In the genomic region with DNA sequence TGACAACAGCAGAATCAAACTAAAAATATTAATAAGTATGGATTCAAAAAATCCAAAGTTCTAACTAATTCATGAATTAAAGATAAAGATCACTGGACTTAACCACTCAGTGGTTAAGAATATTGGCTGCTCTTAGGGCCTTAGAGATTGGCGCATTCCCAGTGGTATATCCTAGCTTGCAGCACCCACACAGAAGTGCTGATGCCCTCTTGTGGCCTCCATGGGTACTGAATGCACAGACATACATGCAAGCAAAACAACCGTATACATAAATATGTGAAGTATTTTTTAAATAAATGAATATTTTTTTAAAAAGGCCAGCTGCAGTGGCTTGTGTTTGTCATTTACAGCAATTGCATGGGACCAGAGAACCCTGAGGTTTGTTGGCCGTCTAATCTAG, we compare ENCODE assay signal across 8 mouse cellular contexts. TPM values are rescaled to one million over a fixed set of nuclear protein-coding genes. Genes with fewer than 3 reads are reported as not detected.
DNase-seq lines count a peak whose midpoint lies in the region; ATAC-seq and TF ChIP-seq lines count a peak whose summit lies in the region.

No protein-coding gene starts in this region.

- H3K27me3 ChIP-seq in kidney, adult 2 months (replicated peaks; ENCODE audit: control insufficient read depth, insufficient read depth, low read length) = no peaks in the 10 kb centered on the region
- H3K27me3 ChIP-seq in kidney, embryonic 14.5 days (ENCODE audit: control insufficient read depth, insufficient read depth, low read length) = no peaks in the 10 kb centered on the region
- no peaks in the 10 kb centered on the region for H3K27me3 ChIP-seq in embryonic facial prominence, embryonic 11.5 days (ENCODE audit: control insufficient read depth, insufficient read depth, low read length)
- H3K27me3 ChIP-seq in limb, embryonic 10.5 days (ENCODE audit: low read depth, poor library complexity, severe bottlenecking) = no peaks in the 10 kb centered on the region

- no peaks in the 10 kb centered on the region; the same call in 1 of the 2 replicates for H3K36me3 ChIP-seq in kidney, adult 2 months (ENCODE audit: control insufficient read depth, insufficient read depth, low read length)
- peaks cover 4% of the 10 kb centered on the region; the same call in 1 of the 2 replicates for H3K36me3 ChIP-seq in kidney, embryonic 14.5 days (ENCODE audit: control insufficient read depth, insufficient read depth, low read length)
- no peaks in the 10 kb centered on the region for H3K36me3 ChIP-seq in embryonic facial prominence, embryonic 11.5 days (replicated peaks; ENCODE audit: control insufficient read depth, insufficient read depth, low read depth, low read length)
- H3K36me3 ChIP-seq in limb, embryonic 10.5 days = 0 out of 2 replicates have a peak, but pooled peaks cover 7% of the 10 kb centered on the region

- no peaks in the 10 kb centered on the region for H3K9me3 ChIP-seq in kidney, embryonic 14.5 days (ENCODE audit: control insufficient read depth, low read length)
- H3K9me3 ChIP-seq in embryonic facial prominence, embryonic 11.5 days (replicated peaks; ENCODE audit: control insufficient read depth, low read length) = no peaks in the 10 kb centered on the region
- no peaks in the 10 kb centered on the region for H3K9me3 ChIP-seq in limb, embryonic 10.5 days (replicated peaks)

- no peak overlapping the region for H3K4me3 ChIP-seq in kidney, adult 2 months (ENCODE audit: insufficient read depth, low read depth, low read length)
- H3K4me3 ChIP-seq in kidney, embryonic 14.5 days (ENCODE audit: low read length) = no peak overlapping the region
- H3K4me3 ChIP-seq in embryonic facial prominence, embryonic 11.5 days (ENCODE audit: low read depth, low read length) = no peak overlapping the region
- no peak overlapping the region for H3K4me3 ChIP-seq in limb, embryonic 10.5 days

- no peak for ATAC-seq in kidney, embryonic 14.5 days (ENCODE audit: low FRiP score, low TSS enrichment)
- no peak for ATAC-seq in embryonic facial prominence, embryonic 11.5 days (replicated peaks; ENCODE audit: insufficient number of reproducible peaks, low FRiP score, low TSS enrichment, low read depth)

- no peaks in the 10 kb centered on the region for H3K4me1 ChIP-seq in kidney, adult 2 months (ENCODE audit: control insufficient read depth, insufficient read depth, low read length)
- no peaks in the 10 kb centered on the region for H3K4me1 ChIP-seq in kidney, embryonic 14.5 days (ENCODE audit: control insufficient read depth, insufficient read depth, low read length)
- no peaks in the 10 kb centered on the region for H3K4me1 ChIP-seq in embryonic facial prominence, embryonic 11.5 days (ENCODE audit: control insufficient read depth, insufficient read depth, low read length)
- no peaks in the 10 kb centered on the region for H3K4me1 ChIP-seq in limb, embryonic 10.5 days

- no peak for TF ChIP-seq POLR2A in kidney, adult 2 months (IDR thresholded peaks at IDR 0.05; ENCODE audit: low read depth, low read length)

- no peak overlapping the region for H3K27ac ChIP-seq in kidney, adult 2 months (ENCODE audit: insufficient read depth, low read depth, low read length)
- no peak overlapping the region for H3K27ac ChIP-seq in kidney, embryonic 14.5 days (ENCODE audit: low read depth, low read length)
- H3K27ac ChIP-seq in embryonic facial prominence, embryonic 11.5 days (replicated peaks; ENCODE audit: low read depth, low read length) = no peak overlapping the region
- H3K27ac ChIP-seq in limb, embryonic 10.5 days = no peak overlapping the region

- no peak overlapping the region for H3K9ac ChIP-seq in kidney, embryonic 14.5 days (ENCODE audit: low read depth, low read length)
- H3K9ac ChIP-seq in embryonic facial prominence, embryonic 11.5 days (replicated peaks; ENCODE audit: low read length) = no peak overlapping the region

- intact Hi-C loops in heart, postnatal 36 days (cut with DNase I) = loop anchor here (2.0 kb wide), 2 partner anchors 31 to 121 kb away; no protein-coding TSS in a partner anchor

- WGBS in kidney, adult 2 months = 51% methylated on average over 3 of the region's 3 CpGs
- WGBS in kidney, embryonic 14.5 days = 69% methylated on average over 3 of the region's 3 CpGs
- WGBS in embryonic facial prominence, embryonic 11.5 days = 68% methylated on average over 3 of the region's 3 CpGs
- whole genome bisulfite sequencing in limb, embryonic 10.5 days = 63% methylated on average over 3 of the region's 3 CpGs

- H3K4me2 ChIP-seq in kidney, embryonic 14.5 days (replicated peaks; ENCODE audit: low read depth, low read length) = no peak overlapping the region
- no peak overlapping the region for H3K4me2 ChIP-seq in embryonic facial prominence, embryonic 11.5 days (ENCODE audit: low read depth, low read length)

- peak; percentile 86 for TF ChIP-seq CTCF in kidney, adult 2 months (conservative IDR thresholded peaks at IDR 0.05; ENCODE audit: insufficient read depth, insufficient read length, low read depth, low read length)

- DNase-seq in kidney, adult 2 months = peak; percentile 79
- peak; percentile 79 to 82 for DNase-seq in adrenal gland, postnatal 36 days
- peak; percentile 83 for DNase-seq in embryonic facial prominence, embryonic 11.5 days (ENCODE audit: low spot score)
- DNase-seq in heart, postnatal 36 days = peak; percentile 71 to 83
- DNase-seq in limb, embryonic 10.5 days (ENCODE audit: low spot score) = peak; percentile 79
- peak; percentile 87 for DNase-seq in retina, embryonic 14.5 days (ENCODE audit: low spot score)
- DNase-seq in thymus, postnatal 25 days = peak; percentile 77

RNA-seq across cellular contexts. Expression of a gene that starts 48.0 kb away (rescaled TPM):
- polyA plus RNA-seq in kidney, adult 2 months (2012; rRNA removed) = not detected in 2 replicates
- polyA plus RNA-seq in kidney, embryonic 14.5 days (2014; fragmentation: Nextera tagmentation; extraction: Ambion mirVana) = not detected in 2 replicates
- total RNA-seq in adrenal gland, postnatal 36 days (2021) = not detected
- not detected in 2 replicates for polyA plus RNA-seq in embryonic facial prominence, embryonic 11.5 days (2014; fragmentation: Nextera tagmentation; extraction: Ambion mirVana)
- under 1 TPM; 0.14 to 0.22 TPM for total RNA-seq in heart, postnatal 36 days (2021)
- 0.06 TPM in 1 of 2 replicates, not detected in the other for polyA plus RNA-seq in limb, embryonic 10.5 days (2016; fragmentation: Nextera tagmentation; extraction: Ambion mirVana)

RNA-seq across cellular contexts. Expression of a gene that starts 57.3 kb away (rescaled TPM):
- 16.5 and 17.3 TPM in 2 replicates for polyA plus RNA-seq in kidney, adult 2 months (2012; rRNA removed)
- polyA plus RNA-seq in kidney, embryonic 14.5 days (2014; fragmentation: Nextera tagmentation; extraction: Ambion mirVana) = 41.4 and 71.6 TPM in 2 replicates
- total RNA-seq in adrenal gland, postnatal 36 days (2021) = 10 to 100 TPM; 24.9 to 30.3 TPM
- 77.2 and 80.5 TPM in 2 replicates for polyA plus RNA-seq in embryonic facial prominence, embryonic 11.5 days (2014; fragmentation: Nextera tagmentation; extraction: Ambion mirVana)
- 10 to 100 TPM; 15.9 to 16.0 TPM for total RNA-seq in heart, postnatal 36 days (2021)
- polyA plus RNA-seq in limb, embryonic 10.5 days (2016; fragmentation: Nextera tagmentation; extraction: Ambion mirVana) = 74.8 and 78.4 TPM in 2 replicates
